Mouse (Mus musculus): ENCODE measurements at regions not wholly inside any gene's neighbourhood (a gene's known extent, or its start where the extent isn't known, plus 50 kb on each side); places are given as distances from the start of the nearest gene placed in this dataset.

DNA sequence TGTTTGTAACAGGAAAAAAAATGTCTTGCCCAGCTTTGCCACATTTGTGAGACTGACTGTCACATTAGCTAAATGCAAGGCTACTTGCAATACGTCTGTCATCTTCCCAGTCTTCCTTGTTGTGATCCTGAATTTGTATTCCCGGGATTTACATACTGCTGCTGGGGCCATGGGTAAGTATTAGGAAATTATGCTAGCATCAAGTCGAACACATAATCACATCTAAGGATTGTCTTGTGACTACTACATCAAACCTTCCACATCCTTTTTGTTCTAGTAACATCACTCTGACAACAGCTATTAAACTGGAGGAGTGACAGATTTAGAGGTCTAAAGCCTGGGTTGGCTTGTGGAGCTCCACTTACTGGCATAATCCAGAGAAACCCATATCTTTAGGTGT lies 164.2 kb upstream of the Cwc22 start:
- 64% methylated on average over 3 of the region's 3 CpGs for WGBS
- no peak overlapping the region for H3K4me3 ChIP-seq
- H3K9me3 ChIP-seq, result no peaks in the 10 kb centered on the region
- H3K4me1 ChIP-seq, result no peaks in the 10 kb centered on the region
- no peaks in the 10 kb centered on the region for H3K27me3 ChIP-seq
- ATAC-seq (replicated peaks), result no peak
- no peak overlapping the region for H3K9ac ChIP-seq (replicated peaks)
- H3K4me2 ChIP-seq (replicated peaks), result no peak overlapping the region
- H3K27ac ChIP-seq (replicated peaks), result no peak overlapping the region
- no peaks in the 10 kb centered on the region for H3K36me3 ChIP-seq

DNA sequence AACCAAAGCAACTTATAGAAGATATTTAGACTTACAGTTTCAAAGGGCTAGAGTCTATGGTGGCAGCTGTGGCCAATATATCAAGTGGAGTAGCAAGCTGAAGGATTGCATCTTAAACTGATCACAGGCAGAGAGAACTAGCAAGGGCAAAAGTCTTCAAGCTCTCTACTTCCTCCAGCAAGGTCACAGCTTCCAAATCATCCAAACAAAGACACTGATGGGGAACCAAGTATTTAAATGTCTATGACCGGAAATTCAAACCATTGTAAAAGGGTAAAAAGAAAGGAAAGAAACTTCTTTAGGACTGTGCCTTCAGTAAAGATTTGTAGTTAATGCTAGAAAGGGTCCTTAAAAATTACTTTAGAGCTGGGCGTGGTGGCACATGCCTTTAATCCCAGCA lies 149.4 kb upstream of the Cwc22 start:
- ATAC-seq (replicated peaks), result no peak
- 94% methylated on average over 2 of the region's 2 CpGs for WGBS
- Histone ChIP-seq H3K9me3 (no peaks in the 10 kb centered on the region), H3K27ac (replicated peaks) (no peak overlapping the region), H3K4me2 (replicated peaks) (no peak overlapping the region), H3K4me3 (no peak overlapping the region), H3K36me3 (no peaks in the 10 kb centered on the region), H3K4me1 (no peaks in the 10 kb centered on the region), H3K27me3 (no peaks in the 10 kb centered on the region), H3K9ac (replicated peaks) (no peak overlapping the region)

DNA sequence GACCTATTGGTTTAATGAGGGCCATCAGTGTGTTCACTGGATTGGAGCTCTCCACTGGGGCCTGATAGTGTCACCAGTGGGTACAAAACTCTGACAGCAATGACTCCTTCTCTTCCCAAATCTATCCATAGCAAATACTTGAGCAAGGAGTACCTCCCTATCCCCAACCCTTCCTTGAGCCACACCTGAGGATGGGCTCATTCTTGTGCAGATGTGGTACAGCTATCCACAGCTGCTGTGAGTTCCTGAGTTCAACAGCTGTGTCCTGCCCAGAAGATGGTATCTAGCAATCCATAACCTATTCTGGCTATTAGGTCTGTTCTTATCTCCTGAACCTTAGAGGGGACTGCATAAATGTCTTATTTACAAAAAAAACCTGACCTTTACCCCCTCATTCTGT lies 148.7 kb upstream of the Cwc22 start:
- no peak overlapping the region for H3K4me2 ChIP-seq (replicated peaks)
- no peak overlapping the region for H3K27ac ChIP-seq (replicated peaks)
- no peak overlapping the region for H3K4me3 ChIP-seq
- no peaks in the 10 kb centered on the region for H3K4me1 ChIP-seq
- H3K27me3 ChIP-seq, result no peaks in the 10 kb centered on the region
- no peak overlapping the region for H3K9ac ChIP-seq (replicated peaks)
- no peaks in the 10 kb centered on the region for H3K36me3 ChIP-seq
- H3K9me3 ChIP-seq, result no peaks in the 10 kb centered on the region
- no peak for ATAC-seq (replicated peaks)

DNA sequence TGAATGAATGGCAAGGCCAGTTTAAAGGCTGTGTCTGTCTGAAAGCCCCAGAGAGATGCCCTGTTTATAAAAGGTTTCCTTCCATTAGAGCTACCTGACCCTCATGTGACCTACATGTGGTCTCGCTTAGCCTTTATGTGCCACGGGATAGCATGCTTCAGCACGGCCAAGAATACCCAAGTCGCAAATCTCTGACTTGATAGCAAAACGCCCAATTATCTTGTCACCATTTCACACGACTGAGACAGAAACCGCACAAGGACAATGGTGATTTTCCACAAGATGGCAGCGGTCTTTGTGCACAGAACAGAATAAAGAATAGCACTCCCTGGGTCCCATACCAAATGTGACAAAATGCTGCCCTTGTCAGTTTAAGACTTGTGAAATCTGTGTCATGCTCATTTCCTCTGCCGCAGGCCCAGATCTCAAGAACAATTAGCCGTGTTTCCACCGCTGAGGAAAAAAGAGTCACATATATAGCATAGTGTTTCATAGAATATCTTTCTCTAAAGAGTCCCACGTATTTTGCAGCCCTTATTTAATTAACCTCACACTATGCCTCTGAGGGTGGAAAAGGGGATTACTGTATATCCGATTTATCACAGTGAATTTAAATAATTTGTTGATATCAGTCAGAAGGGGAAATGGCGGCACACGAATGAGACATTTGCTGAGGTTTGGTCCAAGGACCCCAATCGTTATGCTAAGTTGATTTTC lies 118.3 kb upstream of the Cwc22 start:
- Histone ChIP-seq H3K4me2 (replicated peaks) (no peak overlapping the region), H3K27me3 (no peaks in the 10 kb centered on the region), H3K4me3 (no peak overlapping the region), H3K9ac (replicated peaks) (no peak overlapping the region), H3K36me3 (no peaks in the 10 kb centered on the region), H3K27ac (replicated peaks) (0 out of 2 replicates have a peak overlapping the region, but pooled peaks have one; percentile 29), H3K4me1 (peaks cover 6% of the 10 kb centered on the region; the same call in 1 of the 2 replicates), H3K9me3 (no peaks in the 10 kb centered on the region)
- 39% methylated on average over 16 of the region's 16 CpGs for WGBS
- peak; percentile 72 for ATAC-seq (replicated peaks)

DNA sequence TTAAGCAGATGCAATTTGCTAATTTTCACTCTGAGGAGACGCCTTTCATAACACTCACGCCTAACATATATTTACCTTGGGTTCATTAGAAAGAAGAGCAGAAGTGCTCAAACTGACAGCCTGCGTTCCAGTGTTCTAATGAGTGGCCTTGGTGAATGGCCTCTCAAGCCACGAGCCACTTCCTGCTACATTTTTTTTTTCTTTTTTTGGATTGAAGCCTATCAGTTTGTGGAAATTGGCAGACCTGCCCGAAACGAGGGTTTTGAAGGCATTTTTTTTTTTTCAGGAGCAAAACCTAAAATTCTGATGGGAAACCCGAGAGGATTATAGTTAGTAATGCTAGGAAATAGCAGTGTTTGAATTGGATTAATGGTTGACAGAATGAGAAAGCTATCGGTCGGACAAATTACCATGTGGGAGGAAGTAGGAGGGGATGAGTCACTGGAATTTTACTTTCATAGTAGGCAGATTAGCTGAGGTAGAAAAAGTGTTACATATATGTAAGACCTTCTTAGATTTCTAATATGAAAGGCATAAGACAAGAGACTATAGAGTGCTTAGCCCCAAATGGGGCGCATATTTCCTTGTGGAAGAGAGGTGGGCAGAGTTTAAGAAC lies 113.7 kb upstream of the Cwc22 start:
- WGBS, result 61% methylated on average over 10 of the region's 10 CpGs

DNA sequence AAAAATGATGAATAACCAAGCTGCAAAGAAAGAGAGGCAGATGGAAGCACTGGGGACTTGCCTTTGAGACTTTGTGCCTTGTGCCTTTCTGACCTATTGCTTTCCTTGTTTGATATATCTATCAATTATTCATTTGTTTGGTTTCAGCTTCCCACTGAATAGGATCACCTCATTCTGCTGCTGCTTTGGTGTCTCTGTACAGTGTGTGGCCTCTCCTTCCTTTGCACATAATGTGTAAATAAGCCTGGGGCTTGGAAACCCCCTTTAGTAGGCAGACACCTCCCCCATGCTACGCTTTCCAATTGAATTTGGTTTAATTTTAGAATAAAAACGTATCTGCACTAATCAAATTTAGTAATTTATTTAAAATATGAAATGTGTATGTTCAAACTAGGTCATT lies 112.8 kb upstream of the Cwc22 start:
- Histone ChIP-seq H3K4me1 (no peaks in the 10 kb centered on the region), H3K27ac (replicated peaks) (no peak overlapping the region), H3K4me2 (replicated peaks) (no peak overlapping the region), H3K4me3 (no peak overlapping the region), H3K27me3 (no peaks in the 10 kb centered on the region), H3K9ac (replicated peaks) (no peak overlapping the region), H3K36me3 (no peaks in the 10 kb centered on the region), H3K9me3 (no peaks in the 10 kb centered on the region)
- no peak for ATAC-seq (replicated peaks)
- WGBS, result 73% methylated on average over 2 of the region's 2 CpGs

More for the DNA sequence above, 113.7 kb upstream of the Cwc22 start:
- Histone ChIP-seq H3K9me3 (no peaks in the 10 kb centered on the region), H3K9ac (replicated peaks) (no peak overlapping the region), H3K27ac (replicated peaks) (no peak overlapping the region), H3K4me2 (replicated peaks) (no peak overlapping the region), H3K27me3 (no peaks in the 10 kb centered on the region), H3K4me3 (no peak overlapping the region), H3K4me1 (peaks cover 6% of the 10 kb centered on the region; the same call in 1 of the 2 replicates), H3K36me3 (no peaks in the 10 kb centered on the region)
- no peak for ATAC-seq (replicated peaks)

DNA sequence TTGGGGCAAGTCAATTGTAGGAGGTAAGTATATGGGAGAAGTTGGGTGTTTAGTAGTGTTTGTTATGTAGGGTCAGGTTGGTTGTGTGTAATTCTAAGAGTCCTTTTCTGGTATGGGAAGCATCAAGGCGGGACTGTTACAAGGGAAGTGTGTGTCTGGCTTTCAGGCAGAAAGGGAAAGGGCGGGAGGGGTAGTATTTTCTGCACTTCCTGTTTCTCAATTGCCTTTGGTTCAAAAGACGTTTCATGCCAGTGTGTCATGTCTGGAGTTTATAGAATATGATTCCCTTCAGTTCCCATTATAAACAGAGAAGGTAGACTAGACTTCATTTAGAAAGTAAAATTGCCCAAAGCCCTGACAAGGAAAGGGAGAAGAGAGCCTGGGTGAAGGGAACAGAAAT lies 107.7 kb upstream of the Cwc22 start:
- Histone ChIP-seq H3K9me3 (no peaks in the 10 kb centered on the region), H3K36me3 (no peaks in the 10 kb centered on the region), H3K9ac (replicated peaks) (no peak overlapping the region), H3K4me3 (no peak overlapping the region), H3K4me1 (peaks cover 5% of the 10 kb centered on the region), H3K4me2 (replicated peaks) (no peak overlapping the region), H3K27ac (replicated peaks) (no peak overlapping the region), H3K27me3 (no peaks in the 10 kb centered on the region)
- ATAC-seq (replicated peaks), result no peak
- WGBS, result 86% methylated on average over 3 of the region's 3 CpGs

DNA sequence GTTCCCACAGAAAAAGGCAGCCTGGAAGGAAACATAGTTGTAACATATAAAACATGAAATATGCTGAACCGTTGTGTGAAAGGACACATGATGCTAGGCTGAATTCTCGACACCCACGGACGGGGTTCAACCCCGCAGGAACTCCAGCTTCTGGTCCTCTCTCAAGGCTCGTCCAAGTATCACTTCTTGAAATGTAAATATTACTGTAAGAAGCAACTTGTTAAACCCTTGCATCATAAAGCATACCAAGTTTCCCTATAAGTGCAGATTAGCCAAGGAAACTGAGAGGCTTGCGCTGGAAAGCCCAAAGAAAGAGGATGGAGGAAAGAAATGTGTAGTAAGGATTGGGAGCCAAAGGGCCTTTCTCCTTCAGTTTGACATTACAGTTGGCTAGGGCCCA lies 104.4 kb upstream of the Cwc22 start:
- Histone ChIP-seq H3K4me1 (peaks cover 14% of the 10 kb centered on the region), H3K4me3 (no peak overlapping the region), H3K9me3 (no peaks in the 10 kb centered on the region), H3K27me3 (no peaks in the 10 kb centered on the region), H3K9ac (replicated peaks) (no peak overlapping the region), H3K36me3 (no peaks in the 10 kb centered on the region), H3K27ac (replicated peaks) (no peak overlapping the region), H3K4me2 (replicated peaks) (no peak overlapping the region)
- WGBS, result 90% methylated on average over 7 of the region's 7 CpGs
- ATAC-seq (replicated peaks), result no peak

DNA sequence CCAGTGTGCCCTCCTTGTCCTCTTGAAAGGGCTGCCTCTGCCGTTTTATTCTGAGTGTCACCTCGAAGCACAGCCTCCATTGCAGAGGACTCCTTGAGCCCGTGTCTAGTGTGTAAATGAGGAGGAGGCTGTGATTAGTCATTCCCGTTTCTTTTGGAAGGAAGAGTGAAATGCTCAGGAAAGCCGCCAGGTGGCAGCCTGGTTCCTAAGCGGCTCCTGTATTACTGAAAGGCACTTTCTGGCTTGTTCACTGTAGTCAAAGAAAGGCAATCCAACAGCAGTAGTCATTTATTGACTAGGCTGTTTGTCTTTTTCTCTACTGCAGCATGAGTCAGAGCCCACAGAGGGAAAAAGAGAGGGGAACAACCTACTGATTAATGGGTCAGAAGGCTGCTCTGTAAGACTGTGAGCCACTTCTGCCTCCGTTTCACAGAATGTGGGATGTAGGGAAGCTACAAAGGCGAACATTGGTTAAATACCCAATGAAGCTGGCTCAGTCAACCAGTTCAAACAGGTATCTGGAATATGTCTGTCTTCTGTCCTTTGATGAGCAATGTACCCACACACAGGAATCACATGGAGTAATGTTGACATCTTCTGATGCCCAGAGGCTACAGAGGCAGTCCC lies 103.2 kb upstream of the Cwc22 start:
- Histone ChIP-seq H3K4me1 (peaks cover 14% of the 10 kb centered on the region), H3K36me3 (no peaks in the 10 kb centered on the region), H3K27me3 (no peaks in the 10 kb centered on the region), H3K4me3 (peak overlapping the region; percentile 24), H3K9me3 (no peaks in the 10 kb centered on the region), H3K4me2 (replicated peaks) (peak overlapping the region; percentile 43), H3K27ac (replicated peaks) (peak overlapping the region; percentile 3; the same call in 1 of the 2 replicates), H3K9ac (replicated peaks) (no peak overlapping the region; the same call in 1 of the 2 replicates)
- peak; percentile 87 for ATAC-seq (replicated peaks)
- 22% methylated on average over 8 of the region's 8 CpGs for WGBS

DNA sequence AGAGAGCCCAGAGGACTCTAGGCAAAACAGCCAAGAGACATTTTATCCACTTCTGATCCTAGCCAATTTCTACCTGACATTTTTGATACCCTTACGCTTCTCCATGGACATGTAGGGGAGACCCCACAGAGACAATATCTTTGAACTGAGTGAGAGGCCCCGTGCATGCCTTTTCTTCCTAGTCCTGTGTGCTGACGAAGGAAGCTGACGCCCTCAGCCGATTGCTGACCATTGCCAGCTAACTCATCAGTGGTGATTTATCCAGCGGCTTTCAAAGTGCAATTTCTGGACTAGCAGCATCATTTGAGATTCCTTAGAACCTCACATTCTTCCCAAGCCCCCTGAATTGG lies 102.5 kb upstream of the Cwc22 start:
- 60% methylated on average over 6 of the region's 6 CpGs for WGBS
- ATAC-seq (replicated peaks), result peak; percentile 66
- Histone ChIP-seq H3K36me3 (no peaks in the 10 kb centered on the region), H3K4me1 (peaks cover 14% of the 10 kb centered on the region), H3K27me3 (no peaks in the 10 kb centered on the region), H3K9ac (replicated peaks) (no peak overlapping the region; the same call in 1 of the 2 replicates), H3K27ac (replicated peaks) (peak overlapping the region; percentile 3; the same call in 1 of the 2 replicates), H3K4me3 (peak overlapping the region; percentile 24), H3K4me2 (replicated peaks) (peak overlapping the region; percentile 43), H3K9me3 (no peaks in the 10 kb centered on the region)

DNA sequence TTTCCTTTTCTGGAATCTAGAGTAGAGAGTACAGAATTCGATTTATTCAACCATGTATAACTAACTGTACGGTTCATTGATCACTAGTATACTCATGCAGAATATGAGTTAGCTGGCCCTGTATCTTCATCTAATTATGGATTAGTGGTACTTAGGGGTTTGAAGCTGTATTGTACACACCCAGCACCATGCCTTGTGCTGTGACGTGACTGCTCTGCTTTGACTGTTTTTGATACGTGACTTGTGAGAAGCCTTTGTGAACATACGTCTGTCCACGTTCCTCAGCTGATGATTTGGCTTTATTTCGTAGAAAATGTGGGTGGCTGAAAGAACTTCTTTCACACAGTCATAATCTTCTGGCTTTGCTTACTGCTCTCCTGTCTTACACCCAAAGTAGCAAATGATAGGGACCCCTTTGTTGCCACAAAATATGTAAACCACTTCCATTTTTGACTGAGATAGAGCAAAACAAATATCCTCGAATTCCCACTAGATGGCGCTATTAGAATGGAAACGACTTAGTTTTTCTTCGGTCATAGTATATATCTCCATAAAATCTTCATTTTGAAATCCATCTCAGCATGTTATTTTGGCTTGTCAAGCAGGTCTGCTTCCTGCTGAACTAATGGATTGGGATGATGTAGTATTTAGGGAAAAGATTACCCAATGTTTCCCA lies 102.0 kb upstream of the Cwc22 start:
- Histone ChIP-seq H3K36me3 (no peaks in the 10 kb centered on the region), H3K9me3 (no peaks in the 10 kb centered on the region), H3K4me1 (peaks cover 14% of the 10 kb centered on the region), H3K9ac (replicated peaks) (no peak overlapping the region; the same call in 1 of the 2 replicates), H3K4me2 (replicated peaks) (peak overlapping the region; percentile 43), H3K27ac (replicated peaks) (0 out of 2 replicates have a peak overlapping the region, but pooled peaks have one; percentile 3), H3K27me3 (no peaks in the 10 kb centered on the region), H3K4me3 (no peak overlapping the region)
- 33% methylated on average over 11 of the region's 11 CpGs for WGBS
- peak; percentile 75 for ATAC-seq (replicated peaks)

DNA sequence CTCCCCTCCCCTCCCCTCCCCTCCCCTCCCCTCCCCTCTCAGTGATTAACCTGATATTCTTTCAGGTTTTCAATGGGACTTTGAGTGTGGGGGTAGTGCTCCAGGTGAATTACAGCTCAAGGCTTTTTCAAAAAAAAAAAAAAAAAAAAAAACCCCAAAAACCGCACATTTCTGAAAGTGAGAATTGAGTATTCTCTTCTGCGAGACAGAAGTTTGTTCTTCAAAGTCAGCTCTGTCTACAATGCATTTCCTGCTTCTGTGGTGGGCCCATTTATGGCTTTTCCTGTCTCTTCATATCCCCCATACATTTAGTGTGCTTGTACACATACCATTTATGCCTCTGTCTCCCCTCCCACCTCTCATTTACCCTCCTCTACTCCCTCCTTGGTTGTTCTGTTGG lies 81.1 kb upstream of the Cwc22 start:
- no peaks in the 10 kb centered on the region for H3K36me3 ChIP-seq

More for the DNA sequence above, 81.1 kb upstream of the Cwc22 start:
- Histone ChIP-seq H3K4me2 (replicated peaks) (no peak overlapping the region), H3K27ac (replicated peaks) (no peak overlapping the region), H3K9ac (replicated peaks) (no peak overlapping the region), H3K4me3 (no peak overlapping the region), H3K9me3 (no peaks in the 10 kb centered on the region), H3K4me1 (no peaks in the 10 kb centered on the region), H3K27me3 (no peaks in the 10 kb centered on the region; the same call in 1 of the 2 replicates)
- 81% methylated on average over 2 of the region's 2 CpGs for WGBS
- no peak for ATAC-seq (replicated peaks)

All from forebrain, embryonic 15.5 days (tissue).